Mouse (Mus musculus) mesoderm, embryonic 11.5 days (tissue): ENCODE measurements around the gene Gnl3l.
A peak's percentile ranks its signal among the peaks of the same experiment; 100 is the strongest.

Experiments used
- DNase-seq: peaks from one replicate; pipeline ENCODE4 v3.0.0-alpha.2; 2012; ENCODE audit warnings: low read depth, low spot score

The Gnl3l gene

DNA sequence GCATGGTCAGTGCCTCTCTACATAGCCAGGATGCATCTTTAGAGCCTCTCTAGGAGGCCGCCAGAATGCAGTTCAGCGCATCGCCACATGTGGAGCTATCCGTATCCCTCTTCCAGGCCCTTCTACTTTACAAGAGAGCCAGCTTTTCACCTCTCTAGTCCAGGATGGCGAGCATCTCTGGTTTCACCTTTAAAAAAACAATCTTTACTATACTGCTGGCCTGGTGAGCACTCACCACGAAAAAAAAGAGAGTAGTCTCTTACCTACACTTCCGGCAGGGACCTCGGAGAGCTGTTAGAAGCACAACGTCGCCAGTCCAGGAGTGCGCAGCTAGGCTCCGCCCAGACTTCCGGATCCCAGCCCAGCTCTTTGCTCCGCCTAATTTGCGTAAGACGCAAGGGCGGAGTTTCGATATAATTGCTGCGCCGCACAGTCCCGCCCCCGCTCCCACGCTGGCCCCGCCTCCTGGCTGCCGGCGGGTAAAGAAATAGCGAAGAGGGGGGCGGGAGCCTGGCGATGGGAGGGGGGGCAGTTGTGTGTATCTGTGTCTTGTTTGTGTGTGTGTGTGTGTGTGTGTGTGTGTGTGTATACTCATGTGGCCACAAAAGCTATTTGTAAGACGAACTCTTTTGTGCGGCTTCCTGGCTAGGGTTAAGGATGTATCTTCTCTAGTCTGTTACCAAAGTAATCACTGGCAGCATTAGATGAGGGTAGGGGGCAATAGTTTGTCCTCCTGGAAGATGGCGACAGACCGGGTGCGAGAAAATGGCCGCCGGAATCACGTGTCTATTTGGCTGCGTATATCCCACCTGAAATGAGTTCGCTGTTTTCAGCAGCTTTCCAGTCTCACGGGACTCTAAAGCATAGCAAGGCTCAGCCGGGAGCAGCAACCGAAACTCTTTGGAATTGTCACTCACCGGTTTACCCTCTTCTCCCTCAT lies at the start of gene Gnl3l:
Gnl3l (minus strand) TSS at position 385 of the 940 bp plus-strand sequence.
- DNase-seq: peak; percentile 94

DNA sequence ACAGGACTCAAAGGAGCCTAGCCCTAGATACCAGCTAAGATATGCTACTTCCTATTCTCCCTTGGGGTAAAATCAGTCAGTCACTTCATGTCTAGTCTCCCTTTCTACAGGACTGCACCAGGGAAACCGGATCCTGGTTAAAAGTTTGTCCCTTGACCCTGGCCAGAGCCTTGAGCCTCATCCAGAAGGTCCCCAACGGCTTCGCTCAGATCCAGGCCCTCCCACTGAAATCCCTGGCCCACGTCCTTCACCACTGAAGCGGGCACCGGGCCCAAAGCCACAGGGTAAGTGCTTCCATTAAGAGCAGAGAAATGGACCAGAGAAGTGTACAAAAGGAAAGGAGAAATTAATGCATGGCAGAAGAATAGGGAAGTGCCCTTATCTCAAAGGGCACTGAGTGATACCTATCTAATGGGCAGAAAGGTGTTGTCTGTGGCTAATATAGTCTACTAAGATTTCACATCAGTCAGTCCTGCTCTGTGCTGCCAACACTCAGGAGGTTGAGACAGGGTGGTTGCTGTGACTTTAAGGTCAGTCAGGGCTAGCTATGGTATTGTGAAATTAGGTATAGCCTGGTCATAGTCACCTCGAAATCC lies 49.0 kb upstream of the Gnl3l start:
- DNase-seq: no peak

DNA sequence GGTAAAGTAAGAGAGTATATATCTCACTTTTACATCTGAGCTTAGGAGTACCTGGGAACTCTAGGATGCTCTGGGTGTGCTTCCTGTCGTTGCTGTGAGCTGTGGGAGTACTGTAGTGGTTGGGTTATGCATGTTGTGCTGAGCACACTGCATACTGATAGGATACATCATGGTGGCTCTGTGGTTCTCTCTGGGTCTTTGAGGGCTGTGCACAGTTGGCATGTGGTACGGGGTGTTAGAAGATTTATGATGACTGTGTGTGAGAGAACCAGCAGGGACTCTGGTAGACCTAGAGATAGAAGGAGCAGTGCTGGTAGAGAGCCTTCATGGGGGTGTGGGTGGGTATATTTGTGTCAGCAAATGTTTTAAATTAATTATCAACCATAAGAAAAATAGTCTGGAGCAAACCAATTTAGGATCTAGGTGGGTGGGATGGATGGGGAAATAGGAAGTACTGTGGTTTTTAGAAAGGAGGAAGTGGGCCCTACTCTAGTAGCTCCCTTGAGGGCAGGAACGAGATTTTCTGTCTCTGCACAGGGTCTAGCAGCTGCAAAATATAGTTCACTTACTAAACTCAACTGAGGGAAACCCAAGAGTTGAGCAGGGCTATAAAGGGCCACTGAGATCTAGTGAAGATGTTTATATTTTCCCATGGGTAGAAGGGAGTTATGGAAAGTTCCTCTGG lies 44.6 kb upstream of the Gnl3l start:
- no peak for DNase-seq

DNA sequence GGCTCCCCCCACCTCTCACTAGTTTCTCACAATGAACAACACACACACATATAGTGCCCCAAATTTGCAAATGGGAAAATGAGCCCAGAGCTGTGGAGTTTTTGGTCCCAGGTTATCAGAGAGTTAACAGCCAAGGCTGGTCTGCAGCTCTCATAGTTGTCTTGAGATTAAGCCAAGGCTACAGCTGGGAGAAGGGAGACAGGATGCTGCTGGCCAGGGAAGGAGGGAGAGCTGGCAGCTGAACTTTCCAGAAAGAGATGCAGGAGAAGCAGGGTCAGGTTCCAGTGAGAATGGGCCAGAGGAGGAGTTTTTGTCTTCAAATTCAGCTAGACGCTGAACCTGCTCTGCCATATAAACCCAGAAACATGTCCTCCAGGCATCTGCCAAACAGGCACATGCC lies 42.2 kb upstream of the Gnl3l start:
- no peak for DNase-seq

DNA sequence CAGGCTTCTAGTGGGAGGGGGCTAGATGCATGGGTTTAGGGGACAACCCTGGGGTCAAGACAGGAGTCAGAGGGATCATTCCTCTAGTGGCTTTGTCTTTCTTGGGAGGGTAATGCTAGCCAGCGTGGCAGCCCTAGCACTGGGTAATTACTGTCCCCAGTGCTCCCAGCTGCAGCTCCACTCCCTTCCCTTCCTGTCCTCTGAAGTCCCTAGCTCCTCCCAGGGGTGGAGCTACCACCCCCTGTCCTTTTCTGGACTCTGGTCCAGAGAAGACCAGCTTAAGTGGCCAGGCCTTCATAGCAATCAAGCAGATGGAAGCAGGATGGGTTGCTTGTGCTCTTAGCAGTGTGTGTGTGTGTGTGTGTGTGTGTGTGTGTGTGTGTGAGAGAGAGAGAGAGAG lies 38.4 kb upstream of the Gnl3l start:
- no peak for DNase-seq

DNA sequence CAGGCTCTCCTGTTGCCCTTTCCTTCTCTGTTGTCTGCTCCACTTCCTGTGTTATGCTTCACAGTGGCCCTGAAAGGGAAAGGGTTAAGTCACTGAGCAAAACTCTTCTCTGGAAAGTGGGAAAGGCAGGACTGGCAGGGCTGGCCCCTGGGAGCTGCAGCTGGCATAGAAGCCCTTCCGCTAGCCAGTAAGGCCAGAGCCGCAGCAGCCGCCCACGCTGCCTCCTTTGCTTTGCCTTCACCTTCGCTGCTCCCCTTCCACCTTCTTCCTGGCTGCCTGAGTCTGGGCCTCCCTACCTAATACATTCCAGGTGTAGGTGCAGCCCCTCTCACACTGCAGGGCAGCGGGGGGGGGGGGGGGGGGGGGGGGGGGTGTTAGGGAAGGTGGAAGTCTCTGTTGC lies 37.4 kb upstream of the Gnl3l start:
- no peak for DNase-seq

DNA sequence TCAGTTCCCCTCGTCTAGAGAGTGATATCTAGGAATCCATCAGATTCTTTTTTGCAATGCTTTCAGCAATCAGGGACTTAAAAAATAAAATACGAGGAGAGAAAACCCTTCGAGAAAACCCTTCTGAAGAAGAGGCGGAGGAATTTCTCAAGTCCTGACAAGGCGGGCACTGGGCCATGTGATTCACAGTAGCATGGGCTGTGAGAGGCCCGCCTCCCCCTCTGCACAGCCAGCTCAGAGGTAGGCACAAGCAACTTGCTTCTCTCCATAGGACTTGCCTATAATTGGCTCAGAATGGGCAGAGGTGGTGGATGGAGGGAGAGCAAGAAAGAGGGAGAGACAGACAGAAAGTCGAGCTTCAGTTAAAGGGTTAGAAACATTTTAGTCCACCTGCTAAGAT lies 33.2 kb upstream of the Gnl3l start:
- DNase-seq: no peak

DNA sequence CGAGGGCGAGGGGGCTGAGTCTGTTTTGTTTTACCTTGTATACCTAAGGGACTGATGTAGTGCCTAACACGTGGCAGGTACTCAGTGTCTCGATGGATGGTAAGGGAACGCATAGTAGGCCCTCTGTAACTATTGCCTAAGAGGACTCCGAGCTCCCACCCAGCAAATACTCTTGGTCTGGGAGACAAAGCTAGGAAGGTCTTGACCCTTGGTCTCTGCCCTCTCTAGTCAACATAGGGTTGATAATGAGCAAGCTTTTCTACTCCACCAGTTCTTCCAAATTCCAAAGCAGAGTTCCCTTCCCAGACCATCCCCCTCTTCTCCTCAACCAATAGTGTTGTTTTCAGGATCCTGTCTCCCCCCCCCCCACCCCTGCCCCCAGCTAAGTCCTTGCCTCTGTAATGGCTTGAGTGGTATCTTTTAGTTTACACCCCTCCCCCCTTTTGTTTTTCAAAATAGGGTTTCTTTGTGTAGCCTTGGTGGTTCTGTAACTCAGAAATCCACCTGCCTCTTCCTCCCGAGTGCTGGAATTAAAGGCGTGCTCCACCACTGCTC lies 32.6 kb upstream of the Gnl3l start:
- DNase-seq: no peak

DNA sequence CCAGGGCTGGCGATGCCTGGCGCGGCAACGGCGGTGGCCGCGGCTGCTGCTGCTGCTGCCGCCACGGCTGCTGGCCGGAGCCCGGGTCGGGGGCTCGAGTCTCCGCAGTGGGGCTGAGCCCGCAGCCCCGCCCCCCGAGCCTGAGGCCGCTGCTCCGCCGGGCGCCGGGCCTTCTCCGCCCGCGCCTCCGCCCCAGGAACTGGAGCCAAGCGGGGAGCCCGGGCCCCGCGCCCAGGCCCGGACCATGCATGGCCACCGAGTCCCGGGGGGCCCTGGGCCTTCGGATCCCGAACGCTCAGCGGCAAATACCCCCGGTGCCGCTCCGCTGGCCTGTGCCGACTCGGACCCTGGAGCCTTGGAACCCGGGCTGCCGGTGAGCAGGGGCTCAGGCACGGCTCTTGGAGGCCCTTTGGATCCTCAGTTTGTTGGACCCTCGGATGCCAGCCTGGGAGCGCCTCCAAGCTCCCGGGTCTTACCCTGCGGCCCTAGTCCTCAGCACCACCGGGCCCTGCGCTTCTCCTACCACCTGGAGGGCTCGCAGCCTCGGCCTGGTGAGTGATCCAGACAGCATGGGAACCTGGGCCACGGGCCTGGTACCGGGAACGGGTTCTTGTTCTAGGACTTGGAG lies 30.4 kb upstream of the Gnl3l start:
- no peak for DNase-seq

DNA sequence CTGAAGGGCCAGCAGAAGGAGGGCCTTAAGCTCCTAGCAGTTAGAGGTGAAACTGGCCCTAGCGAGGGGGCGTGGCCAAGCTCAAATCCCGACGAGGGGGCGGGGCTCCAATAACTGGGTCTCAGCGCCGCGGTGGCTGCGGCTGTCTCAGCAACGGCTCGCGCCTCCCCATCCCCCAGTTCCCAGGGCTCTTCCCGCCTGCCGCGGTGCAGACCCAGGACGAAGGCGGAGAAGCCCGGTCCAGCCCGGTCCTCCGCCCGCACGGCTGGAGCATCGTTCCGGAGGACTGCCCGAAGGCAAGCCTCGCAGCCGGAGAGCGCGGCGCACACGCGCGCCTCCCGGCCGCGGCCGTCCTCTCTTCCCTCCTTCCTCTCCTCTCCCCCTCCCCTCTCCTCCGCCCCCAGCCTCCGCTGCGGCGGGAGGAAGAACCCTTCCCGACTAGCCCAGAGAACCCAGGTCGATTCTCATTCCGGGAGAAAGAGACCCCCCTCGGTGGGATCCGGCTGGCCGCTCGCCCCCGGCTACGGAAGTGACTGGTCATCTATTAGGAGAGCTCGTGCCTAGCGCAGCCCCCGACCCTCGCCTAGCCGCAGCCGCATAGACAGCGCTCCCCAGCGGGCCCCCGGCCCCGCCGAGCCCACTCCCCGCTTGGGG lies 29.8 kb upstream of the Gnl3l start:
- peak; percentile 83 for DNase-seq

DNA sequence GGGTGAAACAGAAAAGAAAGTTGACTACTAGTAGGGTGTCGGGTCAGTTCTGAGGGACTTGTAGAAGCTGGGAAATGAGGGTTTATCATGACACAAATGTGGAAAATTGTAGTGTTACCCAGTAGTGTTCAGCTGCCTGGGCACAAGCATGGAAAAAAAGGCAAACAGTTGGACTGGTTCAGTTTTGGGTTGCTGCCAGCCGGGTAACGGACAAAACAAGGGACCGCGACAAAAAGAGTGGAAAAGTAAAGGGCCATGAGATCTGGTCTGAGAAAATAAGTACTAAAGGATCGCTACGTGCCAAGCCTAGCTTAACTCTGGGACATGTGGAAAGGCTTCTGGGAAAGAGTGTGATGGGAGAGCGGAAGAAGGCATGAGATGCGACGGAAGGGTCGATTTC lies 29.2 kb upstream of the Gnl3l start:
- DNase-seq: no peak

DNA sequence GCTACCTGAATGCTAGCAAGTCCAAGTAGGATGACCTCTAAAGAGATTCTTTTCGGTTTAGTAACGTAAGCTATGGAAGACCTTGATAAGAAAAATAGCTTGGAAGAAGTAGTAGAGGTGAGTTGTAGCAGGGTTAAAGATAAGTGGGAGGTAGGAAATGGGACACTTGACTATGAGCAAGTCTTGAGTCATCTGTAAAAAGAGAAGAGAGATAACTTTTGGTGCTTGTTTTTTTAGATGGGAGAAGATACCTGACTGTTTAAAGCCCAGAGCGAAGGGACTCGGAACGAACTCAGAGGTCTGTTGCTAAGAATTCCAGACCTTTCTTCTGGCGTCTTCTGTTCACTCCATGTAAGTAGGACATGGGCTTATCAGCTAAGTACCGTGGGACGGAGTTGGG lies 28.7 kb upstream of the Gnl3l start, which contains the start of gene Fgd1:
Fgd1 (plus strand) TSS at position 301 of the 400 bp plus-strand sequence.
- DNase-seq: no peak

DNA sequence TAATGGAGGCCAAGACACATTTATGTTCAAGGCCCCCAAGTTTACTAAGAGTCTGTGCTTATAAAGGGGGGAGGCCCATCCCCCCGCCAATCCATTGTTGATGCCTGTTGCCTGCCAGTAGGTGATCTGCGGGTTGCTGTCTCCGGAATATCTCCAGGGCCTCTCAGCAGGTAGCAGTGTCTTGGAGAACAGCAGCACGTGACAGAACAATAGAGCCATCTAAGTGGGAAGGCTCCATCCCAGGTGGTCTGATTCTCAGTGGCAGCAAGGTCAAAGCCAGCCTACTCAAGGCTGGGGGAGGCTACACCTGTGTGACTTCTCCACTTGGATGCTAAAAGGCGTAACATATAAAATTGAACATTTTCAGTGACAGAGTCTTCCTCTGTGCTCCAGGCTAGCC lies 24.1 kb upstream of the Gnl3l start:
- no peak for DNase-seq

DNA sequence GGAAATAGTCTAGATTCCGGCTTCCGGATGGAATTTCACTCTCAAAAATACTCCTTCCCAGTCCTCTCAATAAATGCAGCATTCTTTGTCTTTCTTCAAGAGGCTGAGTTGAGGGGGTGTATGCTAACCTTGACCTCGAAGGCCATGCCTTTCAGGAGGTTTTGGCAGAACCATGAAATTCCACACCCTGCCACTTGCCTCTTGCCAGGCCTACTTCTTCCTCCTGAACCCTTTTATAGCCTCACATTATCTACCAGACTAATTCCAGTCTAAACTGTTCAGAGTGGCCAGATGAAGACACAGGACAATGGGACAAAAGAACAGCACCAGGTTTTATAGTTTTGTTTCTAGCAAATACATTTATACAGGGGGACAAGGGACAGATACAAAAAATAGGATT lies 14.3 kb upstream of the Gnl3l start:
- no peak for DNase-seq

DNA sequence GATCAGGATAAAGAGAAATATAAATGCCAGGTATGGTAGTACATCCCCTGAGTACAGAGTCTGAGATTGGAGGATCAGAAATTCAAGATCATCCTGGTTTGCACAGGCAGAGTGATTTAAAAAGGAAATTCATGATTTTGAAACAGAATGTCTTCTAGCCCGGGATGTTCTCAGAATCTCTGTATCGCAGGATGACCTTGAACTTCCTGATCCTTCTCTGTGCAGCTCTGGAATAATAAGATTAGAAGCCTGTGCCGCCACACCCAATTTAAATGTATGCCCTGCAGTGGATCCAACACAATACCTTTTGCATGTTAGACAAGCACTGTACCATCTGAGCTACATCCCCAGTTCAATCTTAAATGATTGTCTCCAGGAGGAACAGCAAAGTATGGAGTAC lies 1.7 kb upstream of the Gnl3l start:
- DNase-seq: no peak

DNA sequence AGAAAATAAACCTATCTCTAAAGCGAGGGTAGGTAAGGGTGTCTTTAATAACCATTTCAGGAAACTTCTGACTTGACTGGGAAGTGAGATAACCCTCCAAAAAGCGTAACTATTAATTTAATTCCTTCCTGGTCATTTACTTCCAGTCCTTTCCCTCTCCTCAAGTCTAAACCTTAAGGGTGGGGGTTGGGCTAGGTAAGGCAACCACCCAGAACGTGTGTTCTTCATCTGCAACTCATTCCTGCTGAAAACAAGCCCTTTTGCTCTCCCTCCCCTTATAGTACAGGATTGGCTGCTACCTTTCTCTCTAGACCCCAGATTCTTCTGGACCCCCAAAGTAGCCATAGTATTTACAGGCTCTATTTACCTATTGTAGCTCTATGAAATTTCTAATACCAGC lies 775 bp upstream of the Gnl3l start:
- no peak for DNase-seq

DNA sequence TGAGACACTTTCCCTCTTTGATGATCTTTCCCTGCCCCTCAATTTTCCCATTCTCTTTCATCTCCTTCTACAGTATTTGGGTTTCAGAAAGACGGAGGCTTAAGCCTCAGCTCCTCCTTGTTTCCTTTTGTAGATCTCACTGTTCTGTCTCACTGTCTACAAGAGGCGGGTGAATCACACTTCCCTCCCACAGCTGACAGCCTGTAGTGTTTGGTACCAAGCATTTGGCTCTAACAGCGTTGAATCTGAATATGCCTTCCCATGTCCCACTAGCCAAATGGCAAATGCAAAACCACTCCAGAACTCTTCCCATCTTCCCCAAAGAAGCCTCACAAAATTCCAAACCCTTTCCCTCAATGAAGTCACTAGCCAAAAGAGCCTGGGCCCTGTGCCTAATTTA lies 20.3 kb downstream of the Gnl3l start:
- DNase-seq: no peak

DNA sequence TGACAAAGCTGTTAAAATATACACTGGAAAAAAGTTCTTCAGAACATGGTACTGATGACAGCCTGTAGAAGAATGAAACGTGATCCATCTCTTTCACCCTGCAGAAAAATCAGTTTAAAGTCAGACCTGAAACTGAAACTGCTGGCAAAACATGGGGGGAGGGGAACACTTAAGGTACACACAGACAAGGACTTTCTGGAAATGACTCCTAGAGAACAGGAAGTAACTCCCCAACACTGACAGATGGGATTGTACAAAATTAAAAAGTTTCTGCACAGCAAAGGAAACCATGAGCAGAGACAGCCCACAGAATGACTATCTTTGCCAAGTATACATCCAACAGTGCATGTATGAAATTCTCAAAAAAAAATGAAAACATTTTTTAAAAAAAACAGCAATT lies 35.5 kb downstream of the Gnl3l start:
- DNase-seq: no peak

DNA sequence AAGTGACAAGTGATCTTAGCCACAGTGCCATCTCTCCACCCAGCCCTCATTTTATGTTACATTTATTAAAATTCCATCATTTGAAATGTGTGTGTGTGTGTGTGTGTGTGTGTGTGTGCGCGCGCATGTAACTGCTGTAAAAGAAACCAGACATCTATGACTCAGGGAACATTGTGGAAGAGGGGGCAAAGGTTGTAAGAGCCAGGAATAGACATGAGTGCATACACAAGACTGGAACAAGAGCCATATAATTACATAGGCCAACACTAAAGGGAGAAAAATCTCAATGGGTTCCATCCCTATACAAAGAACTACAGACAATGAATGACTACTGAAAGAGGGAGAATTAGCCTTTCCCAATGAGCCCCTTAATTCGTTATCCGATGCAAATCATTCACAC lies 41.7 kb downstream of the Gnl3l start:
- no peak for DNase-seq

DNA sequence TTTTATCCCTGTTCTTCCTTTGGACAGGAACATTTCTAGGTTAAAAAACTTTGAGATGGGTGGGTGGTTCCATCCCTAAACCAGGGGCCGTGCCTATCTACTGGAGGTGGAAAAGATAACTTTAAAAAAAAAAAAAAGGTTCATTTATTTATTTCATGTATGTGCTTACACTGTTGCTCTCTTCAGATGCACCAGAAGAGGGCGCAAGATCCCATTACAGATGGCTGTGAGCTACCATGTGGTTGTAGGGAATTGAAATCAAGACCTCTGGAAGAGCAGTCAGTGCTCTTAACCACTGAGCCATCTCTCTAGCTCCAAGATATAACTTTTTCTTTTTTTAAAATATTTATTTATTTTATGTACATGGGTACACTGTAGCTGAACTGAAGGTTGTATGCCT lies 54.1 kb downstream of the Gnl3l start:
- DNase-seq: no peak

DNA sequence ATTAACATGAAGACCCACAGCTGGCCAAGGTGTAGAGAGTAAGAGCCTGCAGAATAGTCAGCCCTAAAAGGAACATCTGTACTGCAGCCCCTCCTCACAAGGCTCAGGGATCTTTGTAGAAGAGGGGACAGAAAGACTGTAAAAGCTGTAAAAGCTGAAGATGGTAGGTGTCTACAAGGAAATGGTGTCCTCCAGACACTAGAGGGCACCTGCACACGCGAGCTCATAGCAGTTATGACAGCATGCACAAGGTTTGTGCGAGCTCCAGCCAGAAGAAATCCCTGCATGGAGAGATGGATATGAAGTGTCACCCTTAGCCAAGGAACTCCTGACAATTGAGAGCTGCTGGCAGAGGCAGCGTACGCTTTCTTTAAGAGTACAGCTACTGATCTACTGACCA lies 56.4 kb downstream of the Gnl3l start:
- no peak for DNase-seq
